In genomic region chr8:110940682-110941452, GRCm38 (mm10) we compare ENCODE assay signal across 10 mouse cellular contexts. TPM values are rescaled to one million over a fixed set of nuclear protein-coding genes. Genes with fewer than 3 reads are reported as not detected.
DNase-seq lines count a peak whose midpoint lies in the region; ATAC-seq and TF ChIP-seq lines count a peak whose summit lies in the region.
"Had no signal": no experiment of that assay in that cellular context is flagged by ENCODE, and none has a peak within 500 bp of the region (broad histone marks: within the 10 kb centered on the region; RNA-seq: fewer than 3 reads in every experiment).

No protein-coding gene starts in this region.

- no peaks in the 10 kb centered on the region for H3K27me3 ChIP-seq in heart, embryonic 13.5 days (replicated peaks)
- no peaks in the 10 kb centered on the region for H3K27me3 ChIP-seq in megakaryocyte, embryonic 14.5 days (replicated peaks)
- no peaks in the 10 kb centered on the region for H3K27me3 ChIP-seq in heart, postnatal 0 days (ENCODE audit: control insufficient read depth, insufficient read depth, low read length)

- no peaks in the 10 kb centered on the region for H3K9me3 ChIP-seq in heart, embryonic 13.5 days
- no peaks in the 10 kb centered on the region for H3K9me3 ChIP-seq in megakaryocyte, embryonic 14.5 days
- H3K9me3 ChIP-seq in heart, postnatal 0 days (replicated peaks; ENCODE audit: control insufficient read depth, low read length), result no peaks in the 10 kb centered on the region

- intact Hi-C loops in heart, postnatal 10 days (cut with DNase I), result no loop called here

- H3K9ac ChIP-seq in heart, embryonic 13.5 days, result peak overlapping the region; percentile 41
- H3K9ac ChIP-seq in heart, postnatal 0 days (replicated peaks; ENCODE audit: low read depth, low read length), result no peak overlapping the region

- H3K4me3 ChIP-seq in heart, embryonic 13.5 days, result no peak overlapping the region
- H3K4me3 ChIP-seq in megakaryocyte, embryonic 14.5 days (replicated peaks), result peak overlapping the region; percentile 80
- no peak overlapping the region for H3K4me3 ChIP-seq in heart, postnatal 0 days (ENCODE audit: low read depth, low read length)

- peak overlapping the region; percentile 94 for H3K27ac ChIP-seq in heart, embryonic 13.5 days (replicated peaks)
- H3K27ac ChIP-seq in heart, postnatal 0 days (ENCODE audit: low read depth), result peak overlapping the region; percentile 94
- H3K27ac ChIP-seq: macrophage had no signal

- peak overlapping the region; percentile 45 for H3K4me2 ChIP-seq in heart, embryonic 13.5 days
- peak overlapping the region; percentile 13; the same call in 1 of the 2 replicates for H3K4me2 ChIP-seq in heart, postnatal 0 days (ENCODE audit: low read depth, low read length)

- no peak for DNase-seq in heart, postnatal 10 days
- DNase-seq in heart, postnatal 0 days (ENCODE audit: low spot score), result no peak
- DNase-seq in T-cell, adult 2 months (ENCODE audit: low spot score), result no peak
- DNase-seq in right cerebral cortex, adult 18-20 months, result no peak
- DNase-seq: layer of hippocampus, postnatal 36 days had no signal

- ATAC-seq in heart, embryonic 13.5 days (ENCODE audit: extremely low read depth, insufficient number of reproducible peaks, low FRiP score, low TSS enrichment), result no peak
- ATAC-seq in megakaryocyte, adult 5-6 weeks (ENCODE audit: poor library complexity, severe bottlenecking), result no peak
- ATAC-seq in heart, postnatal 0 days (ENCODE audit: insufficient read depth, low read depth), result peak; percentile 13
- no peak for ATAC-seq in megakaryocyte progenitor cell, adult 5-6 weeks (replicated peaks; ENCODE audit: poor library complexity)

- peaks cover 84% of the 10 kb centered on the region for H3K4me1 ChIP-seq in heart, embryonic 13.5 days
- peaks cover 100% of the 10 kb centered on the region for H3K4me1 ChIP-seq in megakaryocyte, embryonic 14.5 days
- peaks cover 70% of the 10 kb centered on the region for H3K4me1 ChIP-seq in heart, postnatal 0 days (ENCODE audit: control insufficient read depth, insufficient read depth)

- no peak for TF ChIP-seq CTCF in heart, postnatal 0 days (IDR thresholded peaks at IDR 0.05; ENCODE audit: low read depth)

- WGBS in heart, embryonic 13.5 days, result 52% methylated on average over 15 of the region's 15 CpGs
- 52% methylated on average over 15 of the region's 15 CpGs for WGBS in heart, postnatal 0 days

- H3K36me3 ChIP-seq in heart, embryonic 13.5 days, result no peaks in the 10 kb centered on the region
- H3K36me3 ChIP-seq in megakaryocyte, embryonic 14.5 days (replicated peaks; ENCODE audit: low read length), result peaks cover 68% of the 10 kb centered on the region
- no peaks in the 10 kb centered on the region for H3K36me3 ChIP-seq in heart, postnatal 0 days (replicated peaks; ENCODE audit: control insufficient read depth, insufficient read depth, low read length)

- no peak for TF ChIP-seq EP300 in heart, postnatal 0 days (IDR thresholded peaks at IDR 0.05; ENCODE audit: low read depth)

RNA-seq across cellular contexts. Expression of gene St3gal2, which starts 21.1 kb away (rescaled TPM):
- 16.2 and 16.4 TPM in 2 replicates for polyA plus RNA-seq in heart, embryonic 13.5 days (2015; fragmentation: Nextera tagmentation; extraction: Ambion mirVana)
- total RNA-seq in heart, postnatal 10 days (2021), result 10 to 100 TPM; 34.4 to 45.3 TPM
- 19.8 and 54.8 TPM in 2 replicates for polyA plus RNA-seq in megakaryocyte, embryonic 14.5 days (2012; ENCODE audit: insufficient read depth, low replicate concordance)
- 23.1 and 25.0 TPM in 2 replicates for total RNA-seq in megakaryocyte, adult 5-6 weeks (2015)
- total RNA-seq in megakaryocyte, adult 5-6 weeks (2017), result 15.2 and 17.0 TPM in 2 replicates
- total RNA-seq in heart, postnatal 0 days (2014; rRNA removed; ENCODE audit: low replicate concordance), result 9.9 and 15.8 TPM in 2 replicates
- 11.3 and 12.6 TPM in 2 replicates for polyA plus RNA-seq in heart, postnatal 0 days (2015; fragmentation: Nextera tagmentation; extraction: Ambion mirVana)
- total RNA-seq in megakaryocyte progenitor cell, adult 5-6 weeks (2015), result 5.8 and 6.5 TPM in 2 replicates
- total RNA-seq in megakaryocyte progenitor cell, adult 5-6 weeks (2017), result 4.3 and 6.9 TPM in 2 replicates

RNA-seq across cellular contexts. Expression of gene Fuk, which starts 38.6 kb away (rescaled TPM):
- 6.8 and 7.1 TPM in 2 replicates for polyA plus RNA-seq in heart, embryonic 13.5 days (2015; fragmentation: Nextera tagmentation; extraction: Ambion mirVana)
- total RNA-seq in heart, postnatal 10 days (2021), result 1 to 10 TPM; 6.8 to 8.6 TPM
- polyA plus RNA-seq in megakaryocyte, embryonic 14.5 days (2012; ENCODE audit: insufficient read depth, low replicate concordance), result 1.6 and 3.3 TPM in 2 replicates
- total RNA-seq in megakaryocyte, adult 5-6 weeks (2015), result 1.5 and 3.4 TPM in 2 replicates
- total RNA-seq in megakaryocyte, adult 5-6 weeks (2017), result 3.7 TPM in 2 replicates
- 10.8 and 14.8 TPM in 2 replicates for total RNA-seq in heart, postnatal 0 days (2014; rRNA removed; ENCODE audit: low replicate concordance)
- polyA plus RNA-seq in heart, postnatal 0 days (2015; fragmentation: Nextera tagmentation; extraction: Ambion mirVana), result 3.6 and 3.7 TPM in 2 replicates
- total RNA-seq in megakaryocyte progenitor cell, adult 5-6 weeks (2015), result 2.6 and 3.0 TPM in 2 replicates
- 3.0 and 6.0 TPM in 2 replicates for total RNA-seq in megakaryocyte progenitor cell, adult 5-6 weeks (2017)

RNA-seq across cellular contexts. Expression of gene Ddx19a, which starts 56.7 kb away (rescaled TPM):
- polyA plus RNA-seq in heart, embryonic 13.5 days (2015; fragmentation: Nextera tagmentation; extraction: Ambion mirVana), result 11.5 and 12.3 TPM in 2 replicates
- total RNA-seq in heart, postnatal 10 days (2021), result 10 to 100 TPM; 39.2 to 41.1 TPM
- 5.2 and 18.4 TPM in 2 replicates for polyA plus RNA-seq in megakaryocyte, embryonic 14.5 days (2012; ENCODE audit: insufficient read depth, low replicate concordance)
- total RNA-seq in megakaryocyte, adult 5-6 weeks (2015), result 41.4 and 44.5 TPM in 2 replicates
- total RNA-seq in megakaryocyte, adult 5-6 weeks (2017), result 22.4 and 32.5 TPM in 2 replicates
- 19.8 and 28.4 TPM in 2 replicates for total RNA-seq in heart, postnatal 0 days (2014; rRNA removed; ENCODE audit: low replicate concordance)
- polyA plus RNA-seq in heart, postnatal 0 days (2015; fragmentation: Nextera tagmentation; extraction: Ambion mirVana), result 5.6 and 6.0 TPM in 2 replicates
- total RNA-seq in megakaryocyte progenitor cell, adult 5-6 weeks (2015), result 75.2 and 76.8 TPM in 2 replicates
- 37.4 and 48.8 TPM in 2 replicates for total RNA-seq in megakaryocyte progenitor cell, adult 5-6 weeks (2017)
